Mouse (Mus musculus) heart, adult 11 months (tissue): ENCODE data around the gene Vasn.
A peak's percentile ranks its signal among the peaks of the same experiment; 100 is the strongest.

Experiments
- DNase-seq: peaks from one replicate; pipeline ENCODE4 v3.0.0; 2022

Gene Vasn

DNA sequence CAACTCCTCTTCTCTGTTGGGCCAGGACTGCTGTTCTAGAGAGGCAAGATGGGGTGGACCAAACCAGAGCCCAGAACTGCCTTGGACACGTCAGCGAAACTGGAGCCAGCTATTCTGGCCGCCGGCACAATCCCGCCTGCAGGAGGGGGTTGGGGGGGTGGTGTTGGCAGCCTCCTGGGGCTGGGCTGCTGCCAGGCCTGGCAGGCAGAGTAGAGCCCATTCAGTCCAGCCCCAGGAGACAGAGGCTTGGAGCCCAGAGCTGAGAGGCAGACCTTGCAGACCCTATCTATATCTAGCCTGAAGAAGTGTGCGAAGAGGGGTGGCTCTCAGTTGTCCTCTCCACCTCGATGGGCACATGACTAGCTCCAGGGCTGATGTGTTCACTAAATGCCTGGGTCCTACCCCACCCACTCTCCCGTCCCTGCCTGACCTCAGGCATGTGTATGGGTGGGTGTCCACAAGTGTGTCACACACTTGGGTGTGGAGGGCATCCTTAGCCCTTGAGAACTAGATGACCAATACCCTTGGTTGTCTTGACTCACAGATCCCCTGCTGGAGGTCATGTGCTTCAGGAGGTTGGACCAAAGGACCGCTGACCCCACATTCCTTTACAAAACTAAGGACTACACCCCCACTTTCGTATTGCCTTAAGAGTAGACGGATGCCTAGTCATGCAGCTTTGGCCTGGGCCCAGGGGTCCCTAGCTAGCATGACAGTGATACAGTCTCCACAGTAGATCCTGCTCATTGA, 4.1 kb downstream of the Vasn start:
- peak; percentile 99 for DNase-seq

DNA sequence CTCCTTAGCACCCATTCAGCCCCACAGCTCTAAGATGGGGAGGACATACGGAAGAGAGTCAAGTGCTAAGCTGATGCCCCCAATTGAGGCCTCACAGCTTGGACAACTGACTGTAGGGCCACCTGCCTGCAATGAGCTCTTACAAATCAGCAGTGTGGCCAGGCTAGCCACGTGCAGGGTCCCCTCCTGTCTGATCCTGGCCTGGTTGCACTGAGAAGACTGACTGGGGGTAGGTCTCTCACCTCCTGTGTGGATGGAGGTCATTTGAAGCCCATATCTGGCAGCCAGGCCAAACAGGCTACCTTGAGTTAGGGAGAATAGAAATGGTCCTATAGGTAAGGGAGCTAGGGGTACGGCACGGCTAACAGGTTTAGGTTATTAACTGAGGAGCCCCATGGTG, 6.1 kb downstream of the Vasn start:
- DNase-seq = peak; percentile 91

DNA sequence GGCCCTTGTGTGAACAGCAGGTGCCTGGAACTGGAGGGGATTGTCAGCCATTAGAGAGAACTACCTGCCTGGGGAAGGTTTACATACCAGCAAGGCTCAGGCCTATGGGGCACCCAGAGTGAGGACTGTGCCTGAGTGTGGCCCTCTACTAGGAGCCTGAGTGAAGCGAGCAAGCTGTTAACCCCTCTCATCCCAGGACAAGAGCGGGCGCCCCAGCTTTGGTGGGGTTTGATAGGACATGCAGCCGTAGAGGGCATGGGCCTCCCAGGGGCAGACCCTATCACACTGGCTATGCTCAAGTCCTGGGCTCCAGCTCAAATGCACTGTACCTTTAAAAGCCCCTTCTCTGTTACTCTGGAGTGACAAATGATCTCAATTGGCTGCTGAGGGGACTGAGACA, 7.1 kb downstream of the Vasn start:
- DNase-seq = peak; percentile 93

DNA sequence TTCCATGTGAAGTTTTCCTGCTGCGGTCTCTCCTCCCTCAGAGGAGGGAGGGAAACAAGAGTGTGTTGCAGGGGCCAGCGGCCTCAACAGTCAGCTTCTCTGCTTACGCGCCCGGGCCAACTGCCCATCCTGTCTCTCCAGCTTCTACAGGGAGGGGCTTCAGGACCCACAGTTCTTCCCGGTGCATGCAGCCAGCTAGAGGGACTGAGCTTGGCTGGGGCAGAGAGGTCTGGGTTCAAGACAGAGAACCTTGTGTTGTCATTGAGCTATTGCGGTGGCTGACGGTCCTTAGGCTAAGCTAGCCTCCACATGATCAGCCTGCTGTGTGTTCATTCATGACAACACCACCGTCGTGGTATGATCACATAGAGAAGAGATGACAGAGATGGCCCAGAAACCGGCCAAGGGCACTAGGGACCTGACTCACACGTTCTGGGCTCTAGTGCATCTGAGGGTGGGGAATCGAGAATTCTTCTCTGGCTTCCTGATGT, 8.0 kb downstream of the Vasn start:
- peak; percentile 98 for DNase-seq

DNA sequence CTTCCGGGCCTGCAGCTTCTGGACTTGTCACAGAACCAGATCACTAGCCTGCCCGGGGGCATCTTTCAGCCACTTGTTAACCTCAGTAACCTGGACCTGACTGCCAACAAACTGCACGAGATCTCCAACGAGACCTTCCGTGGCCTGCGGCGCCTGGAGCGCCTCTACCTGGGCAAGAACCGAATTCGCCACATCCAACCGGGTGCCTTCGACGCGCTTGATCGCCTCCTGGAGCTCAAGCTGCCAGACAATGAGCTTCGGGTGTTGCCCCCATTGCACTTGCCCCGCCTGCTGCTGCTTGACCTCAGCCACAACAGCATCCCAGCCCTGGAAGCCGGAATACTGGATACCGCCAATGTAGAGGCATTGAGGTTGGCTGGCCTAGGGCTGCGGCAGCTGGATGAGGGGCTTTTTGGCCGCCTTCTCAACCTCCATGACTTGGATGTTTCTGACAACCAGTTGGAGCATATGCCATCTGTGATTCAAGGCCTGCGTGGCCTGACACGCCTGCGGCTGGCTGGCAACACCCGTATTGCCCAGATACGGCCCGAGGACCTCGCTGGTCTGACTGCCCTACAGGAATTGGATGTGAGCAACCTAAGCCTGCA, 8.8 kb downstream of the Vasn start:
- DNase-seq = peak; percentile 93

DNA sequence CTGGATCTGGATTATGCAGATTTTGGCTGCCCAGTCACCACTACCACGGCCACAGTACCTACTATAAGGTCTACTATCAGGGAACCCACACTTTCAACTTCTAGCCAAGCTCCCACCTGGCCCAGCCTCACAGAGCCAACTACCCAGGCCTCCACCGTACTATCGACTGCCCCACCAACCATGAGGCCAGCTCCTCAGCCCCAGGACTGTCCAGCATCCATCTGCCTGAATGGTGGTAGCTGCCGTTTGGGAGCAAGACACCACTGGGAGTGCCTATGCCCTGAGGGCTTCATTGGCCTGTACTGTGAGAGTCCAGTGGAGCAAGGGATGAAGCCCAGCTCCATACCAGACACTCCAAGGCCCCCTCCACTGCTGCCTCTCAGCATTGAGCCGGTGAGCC, 9.5 kb downstream of the Vasn start:
- peak; percentile 90 for DNase-seq

DNA sequence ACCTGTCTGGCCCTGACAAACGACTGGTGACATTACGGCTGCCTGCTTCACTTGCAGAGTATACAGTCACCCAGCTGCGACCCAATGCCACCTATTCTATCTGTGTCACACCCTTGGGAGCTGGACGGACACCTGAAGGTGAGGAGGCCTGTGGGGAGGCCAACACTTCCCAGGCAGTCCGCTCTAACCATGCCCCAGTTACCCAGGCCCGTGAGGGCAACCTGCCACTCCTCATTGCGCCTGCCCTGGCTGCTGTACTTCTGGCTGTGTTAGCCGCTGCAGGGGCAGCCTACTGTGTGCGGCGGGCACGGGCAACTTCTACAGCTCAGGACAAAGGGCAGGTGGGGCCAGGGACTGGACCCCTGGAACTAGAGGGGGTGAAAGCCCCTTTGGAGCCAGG, 10.0 kb downstream of the Vasn start:
- DNase-seq = peak; percentile 95

DNA sequence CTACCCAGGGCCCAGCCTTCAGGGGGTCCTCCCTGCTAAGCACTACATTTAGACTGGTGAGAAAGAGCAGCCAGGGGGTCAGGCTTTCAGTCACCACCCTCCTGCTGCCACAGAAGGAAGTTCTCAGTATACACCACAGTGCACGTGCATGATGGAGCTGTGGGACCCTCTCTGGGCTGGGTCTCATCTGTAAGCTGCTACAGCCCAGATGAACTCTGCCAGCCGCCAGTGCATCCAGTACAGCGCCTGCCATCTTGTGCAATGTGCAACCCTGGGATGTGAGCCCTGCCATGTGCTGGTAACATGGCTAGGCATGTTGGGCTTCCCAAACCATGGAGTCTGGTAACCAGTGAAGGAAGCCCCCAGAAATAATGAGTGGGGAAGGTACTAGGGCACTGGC, 10.4 kb downstream of the Vasn start:
- peak; percentile 92 for DNase-seq

DNA sequence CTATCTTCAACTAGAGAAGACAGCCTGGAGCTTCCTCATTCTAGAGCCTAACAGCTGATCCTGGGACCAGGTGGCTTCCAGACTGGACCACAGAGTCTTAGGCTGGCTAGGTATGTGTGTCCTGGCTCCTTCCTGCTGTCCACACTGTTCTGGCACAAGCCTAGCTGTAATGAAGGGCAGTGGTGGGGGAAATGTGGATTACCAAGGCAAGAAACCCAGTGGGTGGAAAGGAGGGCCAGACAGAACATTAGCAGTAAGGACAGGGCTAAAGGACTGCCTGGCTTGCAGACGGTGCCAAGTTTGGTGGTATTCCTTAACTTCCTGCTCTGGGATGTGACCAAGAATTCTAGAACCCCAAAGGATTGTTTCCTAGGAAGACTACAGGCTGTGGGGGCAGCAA, 11.3 kb downstream of the Vasn start:
- DNase-seq = peak; percentile 90

DNA sequence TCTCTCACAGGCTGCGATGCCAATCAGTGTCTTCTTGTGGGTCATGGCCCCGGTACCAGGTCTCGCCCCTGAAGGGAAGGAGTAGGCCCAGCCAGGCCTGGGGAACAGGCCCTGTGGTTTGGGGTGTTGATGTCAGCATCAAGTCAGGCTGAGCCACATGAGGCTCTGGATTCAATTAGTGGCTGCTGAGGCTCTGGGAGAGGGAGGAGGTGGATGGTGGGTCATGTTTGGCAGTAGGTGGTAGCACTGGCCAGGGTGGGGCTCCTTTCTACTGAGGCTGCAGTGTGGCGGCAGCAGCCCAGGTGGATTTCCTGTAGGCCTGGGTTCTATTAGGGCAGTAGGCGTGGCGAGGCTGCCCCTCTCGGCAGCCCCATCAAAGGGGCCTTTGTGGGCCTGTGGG, 11.9 kb downstream of the Vasn start:
- DNase-seq = peak; percentile 92

DNA sequence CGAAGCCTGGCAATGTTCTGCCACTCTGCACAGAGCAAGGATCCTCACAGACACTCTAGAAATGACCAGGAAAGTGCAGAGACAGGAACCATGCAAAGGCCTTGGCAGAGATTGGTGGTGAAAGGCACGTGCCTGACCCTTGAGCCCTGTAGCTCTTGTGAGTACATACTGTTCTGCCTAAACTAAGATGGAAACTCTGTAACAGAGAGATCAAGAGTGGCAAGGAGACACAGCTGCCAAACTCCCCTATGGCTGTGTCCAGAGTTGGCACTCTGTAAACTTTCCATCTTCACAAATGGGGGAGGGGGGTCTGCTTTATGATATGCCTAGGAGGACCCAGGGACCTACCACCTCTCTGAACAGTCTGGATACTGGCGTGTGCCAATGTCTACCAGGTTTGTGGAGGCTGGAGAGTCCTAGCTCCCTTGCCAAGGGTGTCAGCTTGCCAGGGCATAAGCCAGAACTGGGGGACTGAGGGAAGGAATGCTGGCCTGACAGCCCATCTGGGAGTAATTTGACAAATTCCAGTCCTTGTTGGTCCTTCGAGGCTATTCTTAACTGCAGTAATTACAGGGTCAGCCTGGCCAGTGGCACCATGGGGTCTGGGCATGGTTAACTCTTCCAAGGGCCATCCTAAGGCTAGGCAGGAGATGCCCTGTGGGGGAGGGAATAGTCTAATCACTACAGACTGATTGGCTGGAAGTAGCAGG, 13.1 kb downstream of the Vasn start:
- peak; percentile 95 for DNase-seq

DNA sequence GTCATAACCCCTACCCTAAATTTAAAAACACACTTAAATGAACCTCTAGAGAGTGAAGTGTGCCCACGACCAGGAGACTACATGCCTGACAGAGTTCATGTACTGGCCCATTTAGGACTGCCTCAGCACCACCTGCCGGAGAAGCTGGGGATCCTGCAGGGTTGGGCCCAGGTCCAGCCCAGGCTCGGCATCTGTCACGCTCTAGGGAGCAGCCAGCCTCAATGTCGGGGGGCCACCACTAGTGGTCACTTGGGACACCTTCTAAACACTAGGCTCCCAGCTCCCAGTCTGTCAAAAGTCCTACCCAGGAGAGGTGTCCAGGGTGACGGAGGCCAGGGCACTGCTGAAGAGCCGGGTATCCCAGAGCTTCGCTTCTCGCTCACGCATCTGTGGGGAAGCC, 15.0 kb downstream of the Vasn start:
- peak; percentile 95 for DNase-seq

DNA sequence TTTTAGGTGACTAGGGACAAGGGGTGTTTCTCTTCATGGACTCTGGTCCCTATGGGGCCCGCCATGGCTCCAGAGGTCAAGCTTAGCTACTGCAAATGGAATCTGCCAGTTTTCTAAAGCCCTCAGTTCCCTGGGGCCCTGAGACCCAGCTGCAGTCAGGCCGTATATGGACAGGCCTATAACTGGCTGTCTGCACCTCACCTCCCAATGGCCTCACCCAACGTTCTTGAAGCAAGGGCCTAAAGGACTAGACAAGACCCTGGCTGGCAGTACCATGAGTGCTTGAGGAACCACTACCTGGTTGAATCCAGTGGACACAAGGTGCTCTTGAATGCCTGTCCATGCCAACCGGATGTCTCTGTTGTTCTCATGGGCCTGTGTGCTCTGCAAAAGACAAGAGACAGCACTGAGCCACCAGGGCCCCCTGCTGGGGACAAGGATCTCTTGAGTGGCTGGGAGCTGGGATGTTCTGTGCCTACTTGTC, 15.6 kb downstream of the Vasn start:
- DNase-seq = peak; percentile 98

DNA sequence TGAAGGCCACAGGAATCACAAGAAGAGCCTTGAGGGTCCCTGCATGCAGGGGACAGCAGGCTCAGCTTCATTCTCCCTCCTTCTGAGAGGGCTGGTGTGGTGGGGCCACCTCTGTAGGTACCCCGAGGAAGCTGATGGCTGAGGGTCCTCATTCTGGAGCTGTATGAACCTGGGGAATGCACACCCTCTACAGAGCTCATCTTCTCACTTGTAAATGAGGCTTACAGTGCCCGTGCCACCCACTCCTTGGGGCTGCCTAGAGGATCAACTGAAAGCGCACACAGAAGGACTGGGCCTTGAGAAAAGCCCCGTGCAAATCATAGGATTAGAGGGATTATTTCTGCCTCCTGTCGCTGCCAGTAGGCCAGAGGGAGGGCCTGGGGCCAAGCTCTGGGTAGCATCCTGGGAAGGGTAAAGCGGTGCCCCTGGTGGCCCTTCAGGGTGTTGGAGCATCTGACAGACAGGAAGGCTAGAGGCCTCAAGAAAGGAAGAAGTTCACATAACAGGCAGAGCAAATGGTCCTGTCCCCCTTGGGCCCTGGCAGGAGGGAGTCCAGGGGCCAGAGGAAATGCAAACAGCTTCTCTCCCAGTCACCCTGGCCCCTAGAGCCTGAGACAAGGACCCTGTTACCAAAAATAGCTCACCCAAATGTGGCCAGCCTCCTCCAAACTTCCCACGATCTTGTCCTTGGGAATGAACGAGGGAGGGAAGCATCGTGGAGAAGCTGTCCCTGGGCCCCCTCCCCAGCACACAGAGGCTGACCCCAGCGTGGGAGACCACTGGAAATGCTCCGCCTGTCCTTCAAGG, 16.2 kb downstream of the Vasn start:
- DNase-seq = peak; percentile 97

DNA sequence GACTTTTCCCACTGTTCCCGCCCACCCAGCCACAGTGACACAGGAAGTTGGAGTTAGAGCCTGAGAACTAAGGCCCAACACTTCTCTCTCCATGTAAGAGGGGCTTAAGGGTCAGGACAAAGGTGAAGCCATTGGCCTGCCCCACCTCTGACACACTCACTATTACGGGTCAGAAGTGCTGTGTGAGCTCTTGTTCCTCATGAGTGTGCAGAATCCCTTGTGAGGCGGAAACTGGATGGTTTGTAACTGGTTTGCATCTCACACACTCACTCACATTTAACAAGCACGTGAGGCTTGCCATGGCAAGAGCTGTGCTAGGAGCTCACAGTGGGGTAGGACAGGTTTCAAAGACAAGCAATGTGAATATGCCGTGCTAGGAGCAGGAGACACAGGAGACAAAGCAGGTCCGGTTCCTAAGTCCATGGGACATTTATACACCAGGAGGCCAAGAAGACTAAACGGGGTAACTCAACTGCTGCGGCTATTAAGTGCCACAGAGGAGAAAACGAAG, 16.9 kb downstream of the Vasn start:
- no peak for DNase-seq

DNA sequence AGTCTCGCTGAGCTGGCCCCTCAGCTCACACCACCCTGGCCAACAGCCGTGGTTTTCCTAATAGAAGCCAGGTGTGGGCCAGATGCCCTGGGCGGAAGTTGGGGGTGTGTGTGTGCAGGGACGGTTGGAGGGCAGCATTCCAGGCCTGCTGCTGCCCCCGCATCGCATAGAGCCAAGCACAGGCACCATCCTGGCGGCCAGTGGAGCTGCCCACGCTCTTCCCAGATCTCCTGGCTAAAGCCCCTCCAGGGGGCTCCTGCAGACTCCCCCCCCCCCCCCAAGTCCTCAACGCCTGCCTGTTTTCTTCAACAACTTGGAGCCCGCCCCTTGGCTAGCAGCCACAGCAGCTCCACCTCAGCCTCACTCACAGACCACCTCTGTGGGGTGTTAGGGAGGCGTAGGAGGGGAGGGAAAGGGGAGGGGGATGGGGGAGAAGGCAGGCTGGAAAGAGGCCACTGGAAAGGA, 19.1 kb downstream of the Vasn start:
- DNase-seq = peak; percentile 92

DNA sequence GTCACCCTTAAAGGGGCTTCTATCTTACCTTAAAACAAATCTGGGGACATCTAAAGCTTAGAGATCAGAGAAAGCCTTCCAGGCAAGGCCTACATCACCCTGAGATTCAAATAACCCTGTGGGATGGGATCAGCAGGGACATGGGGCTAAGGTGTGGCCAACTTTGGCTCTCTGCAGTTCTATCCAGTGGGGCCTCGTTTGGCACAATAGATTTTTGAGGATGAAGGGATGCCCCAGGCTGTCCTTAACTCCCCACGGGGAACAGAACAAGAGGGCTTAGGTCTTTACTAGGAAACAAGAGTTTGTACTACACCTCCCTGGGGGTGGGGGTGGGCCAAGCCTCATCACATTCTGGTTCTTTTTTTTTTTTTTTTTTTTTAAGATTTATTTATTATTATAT, 19.6 kb downstream of the Vasn start:
- DNase-seq = no peak

DNA sequence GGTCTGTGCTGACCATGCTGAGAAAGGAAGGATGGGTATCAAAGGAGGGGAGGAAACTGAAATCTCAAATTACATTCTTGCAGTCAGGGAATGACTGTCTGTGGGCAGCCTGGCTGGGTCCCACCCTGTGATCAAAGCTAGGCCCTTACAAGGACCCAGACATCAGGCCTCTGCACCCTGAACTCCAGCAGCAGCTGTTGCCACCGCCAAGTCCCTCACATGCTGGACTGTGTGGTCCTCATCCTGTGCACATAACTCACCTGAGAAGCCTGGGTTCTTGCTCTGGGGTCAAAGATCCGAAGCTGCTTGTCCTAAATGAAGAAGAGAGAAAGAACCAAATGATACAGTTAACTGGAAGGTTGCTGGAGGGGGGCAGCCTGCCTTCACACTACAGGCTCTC, 21.9 kb downstream of the Vasn start:
- DNase-seq = no peak

DNA sequence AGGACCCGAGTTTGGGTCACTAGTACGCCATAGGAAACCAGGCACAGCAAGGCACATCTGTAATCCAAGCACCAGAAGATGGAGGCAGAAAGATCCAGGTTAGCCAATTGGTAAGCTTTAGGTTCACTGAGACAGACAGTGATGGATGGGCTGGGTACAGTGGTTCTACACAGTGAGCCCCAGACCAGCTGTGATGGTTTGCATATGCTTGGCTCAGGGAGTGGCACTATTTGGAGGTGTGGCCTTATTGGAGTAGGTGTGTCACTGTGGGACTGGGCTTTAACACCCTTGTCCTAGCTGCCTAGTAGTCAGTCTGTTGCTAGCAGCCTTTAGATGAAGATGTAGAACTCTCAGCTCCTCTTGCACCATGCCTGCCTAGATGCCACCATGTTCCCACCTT, 24.1 kb downstream of the Vasn start:
- no peak for DNase-seq

DNA sequence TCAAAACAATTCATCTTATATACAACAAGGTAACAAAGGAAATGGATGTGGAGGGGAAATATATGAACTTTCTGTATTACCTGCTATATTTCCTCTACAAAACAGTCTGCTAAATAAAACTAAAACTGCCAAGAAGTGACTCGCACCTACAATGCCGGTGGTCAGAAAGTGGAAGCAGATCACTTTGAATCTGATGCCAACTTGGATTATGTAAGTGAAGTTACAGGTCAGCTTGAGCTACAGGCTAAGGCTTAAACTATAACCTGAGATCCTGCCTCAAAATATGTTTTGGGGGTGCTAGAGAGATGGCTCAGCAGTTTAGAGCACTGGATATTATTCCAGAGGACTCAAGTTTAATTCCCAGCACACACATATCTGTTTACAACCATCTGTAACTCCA, 26.0 kb downstream of the Vasn start:
- no peak for DNase-seq

DNA sequence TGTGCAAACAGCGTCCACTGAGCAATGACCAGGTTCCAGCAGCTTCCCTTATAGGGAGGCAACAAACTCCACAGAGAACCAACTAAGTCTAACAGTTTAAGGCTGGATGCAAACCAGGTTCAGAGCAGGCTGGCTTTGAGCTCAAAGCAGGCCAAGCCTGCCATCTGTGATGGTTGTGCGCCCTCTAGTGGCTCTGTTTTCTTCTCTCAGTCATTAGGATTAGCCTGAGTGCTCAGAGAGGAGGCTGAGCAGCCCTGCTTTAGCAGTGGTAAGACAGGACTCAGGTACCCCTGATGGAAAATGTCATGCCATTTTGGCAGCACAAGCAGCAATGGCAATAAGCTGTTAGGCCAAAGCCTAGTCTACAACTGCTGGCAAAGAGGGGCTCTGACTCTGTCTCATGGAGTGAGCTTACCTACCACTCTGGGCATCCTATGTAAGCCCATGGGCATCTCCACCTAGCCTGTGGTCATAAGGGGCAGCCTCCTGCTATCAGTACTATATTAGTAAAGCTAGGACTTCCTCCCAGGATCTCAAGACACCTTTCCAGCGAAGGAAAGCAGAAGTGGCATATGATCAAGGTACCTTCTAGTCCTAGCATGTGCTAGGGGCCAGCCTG, 27.6 kb downstream of the Vasn start:
- peak; percentile 96 for DNase-seq

DNA sequence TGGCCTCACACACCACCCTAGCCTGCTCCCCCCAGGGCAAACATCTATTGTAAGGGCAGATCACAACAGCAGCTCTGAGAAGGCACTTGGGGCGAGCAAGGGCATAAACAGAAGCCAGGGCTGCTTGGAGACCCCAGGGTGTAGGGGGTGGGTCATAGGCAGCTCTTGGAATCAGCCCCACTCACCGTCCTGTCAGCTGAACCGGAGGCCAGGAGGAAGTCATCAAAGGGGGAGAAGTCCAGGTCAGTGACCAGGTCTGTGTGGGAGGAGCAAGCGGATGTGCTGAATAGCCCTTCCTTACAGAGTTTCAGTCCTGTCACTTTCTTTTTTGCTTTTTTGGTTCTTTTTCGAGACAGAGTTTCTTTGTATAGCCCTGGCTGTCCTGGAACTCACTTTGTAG, 30.6 kb downstream of the Vasn start:
- no peak for DNase-seq
